Mouse (Mus musculus): ENCODE results near the gene Ctbs.
A peak's percentile ranks its signal among the peaks of the same experiment; 100 is the strongest.
"Not testable (repeated sequence)": the region's sequence is repeated elsewhere in the genome, so short reads cannot be mapped to it uniquely, and the experiment has no call there.

Ctbs gene

GRCm38 (mm10) chr3:146449745-146450250 lies at the start of gene Ctbs:
TSS of gene Ctbs (plus strand) at chr3:146449795.
- DNase-seq (ENCODE audit: low spot score): no peak

GRCm38 (mm10) chr3:146403770-146404169 lies 45.8 kb upstream of the Ctbs start:
- no peak for DNase-seq (ENCODE audit: low spot score)

GRCm38 (mm10) chr3:146404311-146405201 lies 45.0 kb upstream of the Ctbs start, which contains the start of gene Ssx2ip:
TSS of gene Ssx2ip (plus strand) at chr3:146404642.
- peak; percentile 92 for DNase-seq (ENCODE audit: low spot score)

GRCm38 (mm10) chr3:146405213-146406006 lies 44.2 kb upstream of the Ctbs start:
- DNase-seq (ENCODE audit: low spot score): no peak

- no peak for DNase-seq (ENCODE audit: low spot score)
Measured at GRCm38 (mm10) chr3:146406007-146406341, 43.6 kb upstream of the Ctbs start.

- DNase-seq (ENCODE audit: low spot score): no peak
Measured at GRCm38 (mm10) chr3:146407086-146407721, 42.4 kb upstream of the Ctbs start.

- DNase-seq (ENCODE audit: low spot score): no peak
Measured at GRCm38 (mm10) chr3:146410114-146410513, 39.5 kb upstream of the Ctbs start.

- DNase-seq (ENCODE audit: low spot score): no peak
Measured at GRCm38 (mm10) chr3:146412008-146412407, 37.6 kb upstream of the Ctbs start.

- DNase-seq (ENCODE audit: low spot score): no peak
Measured at GRCm38 (mm10) chr3:146412480-146412879, 37.1 kb upstream of the Ctbs start.

GRCm38 (mm10) chr3:146413016-146413415 lies 36.6 kb upstream of the Ctbs start:
- DNase-seq (ENCODE audit: low spot score): no peak

- DNase-seq (ENCODE audit: low spot score): no peak
Measured at GRCm38 (mm10) chr3:146413992-146414391, 35.6 kb upstream of the Ctbs start.

GRCm38 (mm10) chr3:146414555-146414954 lies 35.0 kb upstream of the Ctbs start:
- DNase-seq (ENCODE audit: low spot score): no peak

- no peak for DNase-seq (ENCODE audit: low spot score)
Measured at GRCm38 (mm10) chr3:146417873-146418272, 31.7 kb upstream of the Ctbs start.

- no peak for DNase-seq (ENCODE audit: low spot score)
Measured at GRCm38 (mm10) chr3:146418901-146419300, 30.7 kb upstream of the Ctbs start.

GRCm38 (mm10) chr3:146419534-146419933 lies 30.1 kb upstream of the Ctbs start:
- DNase-seq (ENCODE audit: low spot score): no peak

GRCm38 (mm10) chr3:146419992-146420537 lies 29.5 kb upstream of the Ctbs start:
- no peak for DNase-seq (ENCODE audit: low spot score)

- no peak for DNase-seq (ENCODE audit: low spot score)
Measured at GRCm38 (mm10) chr3:146421787-146422186, 27.8 kb upstream of the Ctbs start.

- no peak for DNase-seq (ENCODE audit: low spot score)
Measured at GRCm38 (mm10) chr3:146423710-146424109, 25.9 kb upstream of the Ctbs start.

GRCm38 (mm10) chr3:146424306-146424900 lies 25.2 kb upstream of the Ctbs start:
- no peak for DNase-seq (ENCODE audit: low spot score)

- no peak for DNase-seq (ENCODE audit: low spot score)
Measured at GRCm38 (mm10) chr3:146425902-146426301, 23.7 kb upstream of the Ctbs start.

GRCm38 (mm10) chr3:146426489-146426888 lies 23.1 kb upstream of the Ctbs start:
- no peak for DNase-seq (ENCODE audit: low spot score)

GRCm38 (mm10) chr3:146433063-146433462 lies 16.5 kb upstream of the Ctbs start:
- DNase-seq (ENCODE audit: low spot score): not testable (repeated sequence)

Data from ovary, adult 18-20 months (tissue).